Mouse (Mus musculus) cerebellum, adult 11 months (tissue): ENCODE measurements around the gene Matn4.

Experiments
- DNase-seq: peaks from one replicate; pipeline ENCODE4 v3.0.0; 2022

The Matn4 gene

GRCm38 (mm10) chr2:164435216-164436090 is 30.5 kb upstream of the Matn4 start:
- DNase-seq, result no peak

- no peak for DNase-seq
Measured at GRCm38 (mm10) chr2:164434681-164435080, 29.7 kb upstream of the Matn4 start.

GRCm38 (mm10) chr2:164433278-164433895 is 28.4 kb upstream of the Matn4 start:
- no peak for DNase-seq

GRCm38 (mm10) chr2:164432541-164433191 is 27.7 kb upstream of the Matn4 start:
- DNase-seq, result no peak

- DNase-seq, result no peak
Measured at GRCm38 (mm10) chr2:164431676-164432465, 26.9 kb upstream of the Matn4 start.

GRCm38 (mm10) chr2:164430697-164431096 is 25.7 kb upstream of the Matn4 start:
- DNase-seq, result no peak

- no peak for DNase-seq
Measured at GRCm38 (mm10) chr2:164429881-164430615, 25.1 kb upstream of the Matn4 start.

GRCm38 (mm10) chr2:164428451-164428850 is 23.5 kb upstream of the Matn4 start:
- DNase-seq, result no peak

- no peak for DNase-seq
Measured at GRCm38 (mm10) chr2:164426952-164427351, 22.0 kb upstream of the Matn4 start.

GRCm38 (mm10) chr2:164426121-164426520 is 21.2 kb upstream of the Matn4 start:
- no peak for DNase-seq

- no peak for DNase-seq
Measured at GRCm38 (mm10) chr2:164425401-164425800, 20.4 kb upstream of the Matn4 start.

- no peak for DNase-seq
Measured at GRCm38 (mm10) chr2:164424406-164424805, 19.4 kb upstream of the Matn4 start.

GRCm38 (mm10) chr2:164423464-164423863 is 18.5 kb upstream of the Matn4 start:
- no peak for DNase-seq

GRCm38 (mm10) chr2:164422675-164423393 is 17.9 kb upstream of the Matn4 start:
- DNase-seq, result no peak

- no peak for DNase-seq
Measured at GRCm38 (mm10) chr2:164421979-164422378, 17.0 kb upstream of the Matn4 start.

- no peak for DNase-seq
Measured at GRCm38 (mm10) chr2:164421306-164421705, 16.3 kb upstream of the Matn4 start.

GRCm38 (mm10) chr2:164419489-164419888 is 14.5 kb upstream of the Matn4 start:
- DNase-seq, result no peak

GRCm38 (mm10) chr2:164418308-164418875 is 13.4 kb upstream of the Matn4 start:
- no peak for DNase-seq

GRCm38 (mm10) chr2:164417198-164417597 is 12.2 kb upstream of the Matn4 start:
- DNase-seq, result no peak

GRCm38 (mm10) chr2:164414581-164414980 is 9.6 kb upstream of the Matn4 start:
- no peak for DNase-seq

- DNase-seq, result no peak
Measured at GRCm38 (mm10) chr2:164414167-164414566, 9.2 kb upstream of the Matn4 start.
